Mouse (Mus musculus) frontal cortex, postnatal 14 days (tissue): Measurements from ENCODE around the gene Gins2.

Experiments used
- DNase-seq, 2 experiments: peaks; one replicate each; pipeline ENCODE4 v3.0.0; 2022; ENCODE audit warnings: low spot score in 2 of 2

Gins2 gene

DNA sequence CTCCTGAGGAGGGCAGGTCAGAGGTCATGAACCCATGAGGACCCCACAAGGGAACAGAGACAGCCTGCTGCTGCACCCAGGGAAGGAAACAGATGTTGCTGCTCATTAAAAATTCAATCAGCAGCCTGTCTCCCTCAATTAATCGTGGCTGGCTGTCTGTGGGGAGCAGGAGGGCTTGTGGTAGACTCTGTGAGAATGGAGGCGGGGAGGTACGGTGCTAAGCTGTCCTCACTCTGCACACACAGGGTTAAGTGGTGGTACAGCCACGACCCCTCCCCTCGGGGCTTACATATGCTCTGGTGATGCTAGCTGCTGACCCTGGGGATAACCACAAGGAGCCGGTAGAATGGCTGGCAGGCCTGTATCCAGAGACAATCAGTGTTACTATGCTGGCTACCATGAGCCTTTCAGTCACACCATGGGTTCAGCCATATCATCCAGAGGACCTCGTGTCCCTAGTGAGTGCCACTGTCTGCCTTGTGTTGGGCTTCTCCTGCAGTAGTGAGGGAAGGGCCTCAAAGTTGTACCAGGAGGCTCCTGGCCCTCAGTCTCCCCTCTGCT lies 23.9 kb downstream of the Gins2 start:
- DNase-seq = no peak

DNA sequence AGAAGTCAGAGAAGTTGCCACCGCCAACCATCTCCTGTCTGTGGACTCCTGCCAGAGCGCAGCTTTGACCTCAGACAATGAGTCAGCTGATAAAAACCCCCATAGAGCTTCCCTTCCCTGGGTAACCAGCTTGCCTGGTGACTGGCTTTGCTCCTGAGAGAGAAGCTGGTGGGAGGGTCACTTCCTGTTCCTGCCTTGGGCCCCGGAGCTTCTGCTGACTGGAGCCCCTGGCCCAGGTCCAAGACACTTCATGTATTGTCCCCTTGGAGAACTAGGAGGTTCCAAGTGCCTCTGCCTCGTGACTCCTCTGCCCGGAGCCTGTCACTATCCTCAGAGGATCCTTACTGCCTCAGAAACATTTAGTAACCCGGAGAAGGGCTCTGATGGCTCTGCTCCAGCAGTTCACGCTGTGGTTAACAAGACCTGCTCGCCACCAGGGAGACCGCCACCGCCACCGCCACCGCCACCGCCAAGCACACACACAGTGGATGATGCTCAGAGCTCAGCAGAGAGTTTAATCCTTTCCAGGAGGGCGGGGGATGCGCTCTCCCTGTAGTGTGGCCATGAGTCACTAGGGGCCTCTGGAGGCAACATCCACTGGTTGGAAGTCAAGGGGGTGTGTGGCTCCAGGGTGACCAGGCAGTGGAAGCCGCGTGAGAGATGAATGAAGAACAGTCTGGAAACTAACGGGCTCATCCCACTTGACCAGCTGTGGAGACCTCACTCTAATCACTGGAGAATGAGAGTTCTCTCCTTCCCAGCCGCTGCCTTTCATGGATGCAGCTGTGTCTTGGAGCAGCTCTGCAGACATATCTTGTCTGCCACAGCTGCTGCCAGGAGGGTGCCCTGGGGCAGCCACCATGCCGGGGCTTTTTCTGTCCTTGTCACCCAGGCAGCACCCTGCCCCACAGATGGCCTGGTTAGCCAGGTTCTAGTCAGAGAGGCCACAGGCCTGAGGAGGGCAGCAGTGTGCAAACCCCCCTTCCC lies 25.0 kb downstream of the Gins2 start:
- DNase-seq = peak; percentile 58 to 76

- no peak for DNase-seq
These were observed 25.8 kb downstream of the Gins2 start for GRCm38 (mm10) chr8:120563348-120563724.

GRCm38 (mm10) chr8:120562680-120563347 lies 26.3 kb downstream of the Gins2 start:
- DNase-seq = no peak

GRCm38 (mm10) chr8:120561539-120562435 lies 27.3 kb downstream of the Gins2 start:
- no peak for DNase-seq

DNA sequence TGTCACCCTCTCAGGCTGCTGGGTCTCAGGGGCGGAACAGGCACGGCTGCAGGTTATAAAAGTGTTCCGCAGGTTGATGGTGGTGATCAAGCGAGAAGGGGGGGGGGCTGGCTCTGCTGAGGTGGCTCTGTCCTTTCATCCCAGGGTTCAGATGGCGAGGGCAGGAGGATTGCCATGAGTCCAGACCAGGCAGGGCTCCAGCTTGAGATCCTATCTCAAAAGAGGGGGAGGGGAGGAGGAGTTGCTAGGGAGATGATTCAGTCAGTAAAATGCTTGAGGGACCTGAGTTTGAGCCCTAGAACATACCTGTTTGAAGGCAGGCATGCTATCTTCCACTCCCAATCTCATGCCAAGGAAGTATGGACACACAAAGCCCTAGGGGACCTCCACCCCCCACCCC lies 28.6 kb downstream of the Gins2 start:
- no peak for DNase-seq

- DNase-seq = no peak
These were observed 29.4 kb downstream of the Gins2 start for GRCm38 (mm10) chr8:120559654-120560053.

GRCm38 (mm10) chr8:120558162-120558561 lies 30.9 kb downstream of the Gins2 start:
- no peak for DNase-seq

GRCm38 (mm10) chr8:120557170-120557965 lies 31.7 kb downstream of the Gins2 start:
- DNase-seq = peak in 1 of 2 experiments; percentile 59

DNA sequence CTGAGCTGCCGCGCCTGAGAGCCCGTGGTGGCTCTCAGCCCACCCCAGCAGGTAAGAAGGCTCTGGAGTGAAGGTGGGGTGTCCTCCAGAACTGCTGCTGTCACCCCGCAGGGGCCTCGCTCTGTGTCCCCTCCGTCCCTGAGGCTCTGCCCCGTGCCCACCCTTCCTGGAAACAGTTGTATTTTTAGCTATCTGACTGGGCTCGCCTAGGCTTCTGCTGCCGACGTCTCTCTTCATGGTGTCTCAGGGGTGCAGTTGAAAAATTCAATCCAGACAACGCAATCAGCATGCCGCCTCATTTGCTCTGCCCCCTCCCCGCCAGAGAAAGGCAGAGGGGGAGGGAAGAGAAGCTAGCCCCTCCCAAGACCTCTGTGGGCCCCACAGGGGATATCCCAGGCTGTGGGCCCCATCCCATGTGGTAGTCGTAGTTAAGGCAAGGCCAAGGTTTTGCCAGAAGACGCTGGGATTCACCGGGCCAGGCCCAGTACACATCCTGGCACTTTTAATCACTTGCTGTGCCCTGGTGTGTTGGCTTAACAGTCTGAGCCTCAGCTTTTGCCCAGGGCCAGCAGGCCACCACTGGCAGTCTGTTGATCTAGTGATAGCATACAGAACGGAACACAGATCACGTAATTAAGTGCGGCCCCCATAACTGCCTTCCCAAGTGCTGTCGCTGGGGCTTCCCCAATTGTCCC lies 32.8 kb downstream of the Gins2 start:
- DNase-seq = no peak

GRCm38 (mm10) chr8:120554466-120555039 lies 34.6 kb downstream of the Gins2 start:
- DNase-seq = no peak

DNA sequence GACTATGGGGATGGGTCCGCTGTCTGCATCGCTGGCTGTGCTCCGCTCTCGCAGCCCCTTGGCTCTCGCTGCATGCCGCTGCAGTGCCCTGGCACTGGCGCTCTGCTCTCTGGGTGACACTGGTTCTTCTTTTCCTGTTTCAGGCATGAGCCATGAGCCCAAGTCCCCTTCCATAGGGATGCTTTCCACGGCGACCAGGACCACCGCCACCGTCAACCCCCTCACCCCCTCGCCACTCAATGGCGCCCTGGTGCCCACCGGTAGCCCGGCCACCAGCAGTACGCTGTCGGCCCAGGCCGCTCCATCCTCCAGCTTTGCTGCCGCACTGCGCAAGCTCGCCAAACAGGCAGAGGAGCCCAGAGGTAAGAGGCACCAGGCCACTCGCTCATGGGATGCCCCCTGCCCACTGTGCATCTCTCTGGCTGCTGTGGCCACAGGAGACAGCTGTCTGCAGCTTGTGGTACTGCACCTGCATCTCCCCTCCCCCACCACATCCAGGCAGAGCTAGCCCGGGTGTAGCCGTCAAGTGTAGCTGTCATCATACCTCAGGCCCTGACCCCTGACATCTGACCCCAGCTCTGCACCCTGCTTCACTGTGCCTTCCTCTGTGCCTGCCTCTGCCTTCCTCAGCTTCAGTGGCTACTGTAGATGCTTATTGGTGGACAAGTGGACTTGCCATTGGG lies 35.5 kb downstream of the Gins2 start:
- no peak for DNase-seq

DNA sequence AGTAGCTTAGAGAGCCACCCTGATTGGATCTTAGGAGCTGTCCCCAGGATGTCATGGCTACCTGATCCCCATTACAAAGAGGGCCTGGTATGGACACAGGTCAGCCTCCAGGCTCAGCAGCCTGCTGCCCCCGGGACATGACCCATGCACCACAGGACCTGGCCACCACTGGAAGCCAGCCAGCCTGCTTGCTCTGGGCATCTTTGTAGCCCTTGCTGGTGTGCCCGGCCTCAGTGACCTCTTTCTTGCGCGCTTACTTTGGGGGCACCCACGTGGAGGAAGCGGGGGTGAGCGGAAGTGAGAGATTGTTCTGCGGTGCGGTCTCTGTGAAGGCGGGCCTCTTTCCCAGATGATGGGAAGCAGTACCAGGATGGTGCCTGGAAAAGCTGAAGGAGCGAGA lies 36.6 kb downstream of the Gins2 start:
- DNase-seq = no peak

DNA sequence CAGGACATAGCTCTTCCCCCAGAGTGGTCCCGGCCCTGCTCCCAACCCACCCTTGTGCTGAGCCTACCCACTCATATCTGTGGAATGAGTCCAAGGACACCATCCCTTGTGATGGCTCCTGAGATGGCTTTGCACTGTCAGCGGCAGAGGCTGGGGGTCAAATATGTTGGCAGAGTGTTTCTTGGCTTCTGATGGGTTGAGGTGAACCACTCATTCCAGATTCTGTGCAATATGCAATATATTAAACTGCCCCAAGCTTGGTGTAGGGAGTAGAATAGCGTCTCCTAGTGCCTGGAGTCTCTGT lies 37.5 kb downstream of the Gins2 start:
- no peak for DNase-seq

GRCm38 (mm10) chr8:120550937-120551676 lies 38.0 kb downstream of the Gins2 start:
- DNase-seq = no peak

DNA sequence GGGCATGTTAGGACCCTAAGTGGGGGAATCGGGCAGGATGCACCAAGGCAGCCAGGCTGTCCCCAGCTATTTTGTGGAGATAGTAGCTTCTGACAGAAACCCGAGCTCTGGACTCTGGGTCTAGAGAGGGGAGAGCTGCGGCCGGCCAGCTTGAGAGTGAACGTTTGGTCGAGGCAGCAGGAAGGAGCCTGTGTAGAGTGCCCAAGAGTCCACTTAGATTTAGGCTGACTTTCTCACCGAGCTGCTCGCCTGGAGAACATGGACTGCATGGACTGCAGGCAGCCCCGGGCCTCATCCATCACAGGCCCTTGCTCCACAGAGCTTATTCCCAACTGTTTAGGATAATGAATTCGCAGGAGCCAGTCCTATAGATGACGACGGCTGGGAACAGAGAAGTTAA lies 38.7 kb downstream of the Gins2 start:
- DNase-seq = no peak

- DNase-seq = no peak
These were observed 39.2 kb downstream of the Gins2 start for GRCm38 (mm10) chr8:120549922-120550321.

GRCm38 (mm10) chr8:120549321-120549921 lies 39.7 kb downstream of the Gins2 start:
- no peak for DNase-seq
